Mouse (Mus musculus) lung, postnatal 10 days (tissue): ENCODE measurements at regions not wholly inside any gene's neighbourhood (a gene's known extent, or its start where the extent isn't known, plus 50 kb on each side); places are given as distances from the start of the nearest gene placed in this dataset.

ENCODE experiments used
- DNase-seq: peaks from one replicate; pipeline ENCODE4 v3.0.0; 2021

DNA sequence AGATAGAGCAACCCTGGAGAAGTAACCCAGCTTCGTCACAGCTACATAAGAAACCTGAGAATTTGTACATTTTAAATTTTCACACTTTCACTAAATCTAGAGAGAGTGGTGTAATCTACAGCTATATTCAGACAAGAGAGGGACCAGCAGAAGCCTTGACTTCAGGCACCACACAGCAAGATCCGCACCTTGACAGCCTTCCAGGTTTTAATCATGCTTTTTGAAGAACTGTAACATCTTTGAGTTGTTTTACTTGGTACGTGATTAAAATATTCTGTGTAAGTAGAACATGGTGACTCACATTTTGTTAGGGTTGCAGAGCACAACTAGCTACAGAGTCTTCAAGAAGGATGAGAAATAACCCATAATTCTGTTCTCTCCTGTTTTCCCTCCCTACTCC lies 97.6 kb upstream of the Trp63 start:
- no peak for DNase-seq

DNA sequence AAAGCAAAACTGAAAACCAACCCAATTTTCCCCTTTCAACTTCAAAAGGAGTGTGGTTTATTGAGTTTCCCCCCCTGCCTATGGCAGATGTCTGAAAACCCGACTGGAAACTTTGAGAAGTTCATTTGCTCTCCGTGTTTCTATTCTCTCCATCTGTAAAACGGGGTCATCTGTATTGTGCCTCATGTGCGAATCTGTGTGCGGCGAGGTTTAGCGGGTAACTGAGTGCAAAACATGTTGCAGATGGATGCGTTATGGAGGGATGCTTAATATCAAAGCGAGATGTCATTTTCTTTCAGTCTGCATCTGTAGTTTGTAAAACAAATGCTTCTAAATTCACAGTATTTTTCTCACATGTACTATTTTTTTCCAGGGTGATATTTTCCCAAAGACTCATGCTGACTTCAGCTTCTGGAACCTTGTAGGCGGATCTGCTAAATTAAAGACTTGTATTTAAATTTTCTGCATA lies 95.7 kb upstream of the Trp63 start:
- DNase-seq = no peak

DNA sequence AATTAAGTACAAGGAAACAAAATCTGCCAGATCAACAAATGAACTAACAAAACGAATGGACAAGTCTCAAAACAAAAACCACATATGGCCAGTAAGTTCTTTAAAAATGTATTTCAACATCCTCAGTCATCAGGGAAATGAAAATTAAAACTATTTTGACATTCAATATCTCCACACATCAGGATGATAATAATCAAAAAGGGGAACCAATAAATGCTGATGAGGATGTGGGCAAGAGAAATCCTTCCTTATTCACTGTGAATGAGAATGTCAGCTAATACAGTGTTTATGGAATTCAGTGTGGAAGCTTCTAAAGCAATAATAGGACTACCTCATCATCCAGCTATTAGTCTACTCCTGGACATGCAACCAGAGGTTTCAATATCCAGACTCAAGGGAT lies 86.1 kb upstream of the Trp63 start:
- no peak for DNase-seq

DNA sequence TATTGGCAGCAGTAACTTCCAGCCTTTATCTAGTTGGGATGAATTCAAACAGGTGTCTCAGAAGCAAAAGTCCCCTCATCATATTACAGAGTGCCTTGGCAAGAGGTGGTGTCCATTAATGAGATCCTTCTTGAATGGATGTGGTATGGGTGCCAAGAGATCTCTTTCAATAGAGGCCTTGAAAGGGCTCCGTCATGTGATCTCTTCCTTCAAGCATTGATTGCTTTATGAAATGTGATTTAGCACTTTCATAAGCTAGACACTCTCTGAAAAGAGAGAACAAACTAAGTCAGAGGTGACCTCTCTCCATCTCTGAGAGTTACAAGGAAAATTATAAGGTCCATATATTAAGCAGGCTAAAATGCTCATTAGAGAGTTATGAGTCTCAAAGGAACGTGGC lies 80.4 kb upstream of the Trp63 start:
- DNase-seq = no peak

DNA sequence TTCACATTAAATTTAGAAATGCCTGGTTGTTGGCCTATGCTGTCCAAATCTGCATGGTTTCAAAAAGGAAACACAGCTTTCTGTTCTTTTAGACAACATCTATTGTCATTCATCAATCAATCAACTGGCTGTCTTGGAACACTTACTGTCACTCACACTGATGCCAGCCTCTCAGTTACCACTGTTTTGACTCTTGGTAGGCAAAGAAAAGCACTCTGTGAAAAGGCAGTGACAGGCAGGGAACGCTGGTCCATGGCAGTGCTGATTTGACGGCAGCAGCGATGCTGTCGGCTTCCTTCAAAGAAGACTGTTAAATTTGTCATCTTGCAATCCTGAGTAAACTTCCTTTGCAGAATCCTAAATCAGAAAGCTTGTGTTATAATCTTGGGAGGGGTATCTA lies 68.3 kb upstream of the Trp63 start:
- DNase-seq = no peak

DNA sequence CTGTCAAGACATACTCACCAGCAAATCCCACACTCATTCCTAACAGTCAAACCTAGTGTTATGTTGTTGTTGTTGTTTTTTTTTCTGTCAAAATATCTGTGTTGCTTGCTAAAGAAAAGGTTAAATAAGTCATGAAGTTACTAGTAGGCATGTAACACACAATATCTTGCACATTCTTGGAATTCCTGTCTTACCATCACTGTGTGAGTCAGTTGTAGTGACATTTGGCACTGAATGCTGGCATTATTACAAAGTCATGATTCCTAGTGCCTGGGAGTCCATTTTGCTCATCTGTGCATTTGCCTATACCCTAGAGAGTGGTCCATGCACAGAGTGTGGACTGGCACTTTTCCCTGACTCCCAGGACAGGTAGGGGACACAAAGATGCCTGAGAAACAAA lies 67.9 kb upstream of the Trp63 start:
- no peak for DNase-seq

DNA sequence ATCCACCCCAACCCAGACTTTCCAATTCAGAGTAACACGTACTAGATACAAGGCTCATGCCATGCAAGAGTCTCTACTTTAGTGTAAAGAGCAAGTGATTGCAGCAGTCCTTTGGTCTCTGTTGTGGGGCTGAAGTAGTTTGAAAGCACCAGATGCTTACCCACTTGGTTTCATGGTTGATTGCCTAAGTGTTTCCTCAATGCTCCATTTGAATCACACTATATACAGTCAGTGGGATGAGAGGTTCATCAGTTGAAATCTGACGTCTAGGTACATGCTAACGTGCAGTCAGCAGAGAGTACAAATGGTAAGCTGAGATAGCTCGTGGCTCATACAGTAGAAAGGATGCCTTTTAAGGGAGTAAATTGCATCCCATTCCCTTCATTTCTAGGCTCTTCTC lies 64.7 kb upstream of the Trp63 start:
- DNase-seq = no peak

DNA sequence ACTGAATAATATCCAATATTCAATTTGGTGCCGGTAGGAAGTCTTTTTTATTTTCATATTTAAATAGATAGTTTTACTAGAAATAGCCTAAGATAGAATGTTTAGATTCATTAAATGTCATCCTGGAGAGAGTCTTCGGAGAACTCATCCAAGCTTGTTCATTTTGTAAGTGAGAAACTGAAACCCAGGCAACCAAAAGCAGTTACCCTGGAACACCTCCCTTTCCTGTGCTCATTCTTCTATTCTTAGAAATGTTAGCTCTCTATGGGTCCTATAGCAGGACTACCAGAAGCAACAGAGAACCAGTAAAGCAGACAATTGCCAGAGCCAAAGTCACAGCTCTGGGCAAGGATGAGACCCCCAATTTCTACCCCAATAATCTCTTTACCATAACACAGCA lies 60.9 kb upstream of the Trp63 start:
- DNase-seq = no peak

DNA sequence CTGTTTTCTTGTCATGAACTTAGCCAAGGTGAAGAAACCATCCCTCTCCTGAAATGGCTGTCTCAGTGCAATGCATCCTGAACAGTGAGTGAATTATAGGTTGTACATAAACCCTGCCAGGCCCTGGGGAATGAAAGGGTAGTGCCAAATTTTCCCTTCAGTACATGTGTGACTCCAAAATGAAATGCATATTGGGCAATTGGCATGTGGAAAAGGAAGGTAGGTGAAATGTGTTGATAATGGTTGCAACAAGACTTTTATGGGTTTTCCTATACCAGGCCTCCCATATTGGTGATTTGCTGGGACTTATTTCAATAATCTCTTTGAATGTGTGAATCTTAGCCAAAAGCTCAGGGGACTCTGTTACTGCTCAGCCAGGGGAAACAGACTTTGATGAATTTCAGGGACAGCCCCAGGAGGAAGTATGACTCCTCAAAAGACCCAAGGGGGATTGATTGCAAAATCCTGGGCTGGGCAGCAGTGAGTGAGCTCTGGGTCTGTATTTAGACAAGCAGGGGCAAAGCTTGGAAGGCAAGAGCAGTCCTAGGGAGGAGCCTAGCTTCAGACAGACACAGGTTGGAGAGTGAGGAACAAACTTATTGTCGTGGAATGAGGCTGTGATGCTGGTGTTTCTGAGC lies 59.5 kb upstream of the Trp63 start:
- no peak for DNase-seq

DNA sequence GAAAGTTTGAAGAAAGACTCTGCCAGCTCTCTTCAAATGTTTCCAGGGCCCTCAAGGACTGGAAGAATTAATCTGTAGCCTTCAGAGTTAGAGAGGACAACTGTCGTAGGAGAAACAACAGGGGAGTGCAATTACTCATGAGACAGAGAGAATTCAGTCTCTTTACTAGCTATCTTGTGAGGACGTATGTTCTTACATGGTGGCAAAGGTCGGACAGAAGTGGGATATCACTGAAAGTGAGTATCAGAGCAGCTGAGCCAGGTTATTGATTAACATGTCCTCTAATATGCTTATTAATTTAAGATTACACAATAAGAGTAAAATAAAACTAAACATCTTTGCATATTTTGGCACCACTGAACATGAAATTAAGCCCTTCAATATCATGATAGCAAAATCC lies 53.8 kb upstream of the Trp63 start:
- DNase-seq = no peak

DNA sequence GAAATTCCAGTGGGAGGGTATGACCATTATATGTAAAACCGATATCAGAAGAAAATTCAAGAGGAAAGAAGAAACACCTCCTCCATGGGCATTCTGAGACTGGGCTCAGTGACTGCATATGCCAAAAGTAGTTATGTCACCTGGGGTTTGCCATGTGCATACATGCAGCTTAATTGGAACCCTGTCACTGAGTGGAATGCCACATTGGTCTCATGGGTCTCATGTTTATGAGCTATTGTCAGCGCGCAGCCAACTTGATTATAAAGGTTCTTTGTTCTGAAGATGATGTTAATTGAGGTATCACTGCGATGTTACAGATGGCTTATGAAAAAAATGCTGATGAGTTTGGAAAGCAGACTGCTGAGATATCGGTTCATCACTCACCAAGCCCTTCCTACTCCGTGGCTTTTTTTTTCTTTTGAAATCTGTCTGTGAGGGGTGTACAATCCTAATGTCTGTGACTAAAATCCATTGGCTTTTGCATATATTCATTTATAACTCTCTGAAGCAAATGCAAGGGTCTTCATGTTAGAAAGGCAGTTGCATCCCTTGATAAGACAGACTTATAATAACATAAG lies 52.3 kb upstream of the Trp63 start:
- DNase-seq = no peak
